Comparison of ENCODE assay signal across 8 mouse cellular contexts in the genomic region with DNA sequence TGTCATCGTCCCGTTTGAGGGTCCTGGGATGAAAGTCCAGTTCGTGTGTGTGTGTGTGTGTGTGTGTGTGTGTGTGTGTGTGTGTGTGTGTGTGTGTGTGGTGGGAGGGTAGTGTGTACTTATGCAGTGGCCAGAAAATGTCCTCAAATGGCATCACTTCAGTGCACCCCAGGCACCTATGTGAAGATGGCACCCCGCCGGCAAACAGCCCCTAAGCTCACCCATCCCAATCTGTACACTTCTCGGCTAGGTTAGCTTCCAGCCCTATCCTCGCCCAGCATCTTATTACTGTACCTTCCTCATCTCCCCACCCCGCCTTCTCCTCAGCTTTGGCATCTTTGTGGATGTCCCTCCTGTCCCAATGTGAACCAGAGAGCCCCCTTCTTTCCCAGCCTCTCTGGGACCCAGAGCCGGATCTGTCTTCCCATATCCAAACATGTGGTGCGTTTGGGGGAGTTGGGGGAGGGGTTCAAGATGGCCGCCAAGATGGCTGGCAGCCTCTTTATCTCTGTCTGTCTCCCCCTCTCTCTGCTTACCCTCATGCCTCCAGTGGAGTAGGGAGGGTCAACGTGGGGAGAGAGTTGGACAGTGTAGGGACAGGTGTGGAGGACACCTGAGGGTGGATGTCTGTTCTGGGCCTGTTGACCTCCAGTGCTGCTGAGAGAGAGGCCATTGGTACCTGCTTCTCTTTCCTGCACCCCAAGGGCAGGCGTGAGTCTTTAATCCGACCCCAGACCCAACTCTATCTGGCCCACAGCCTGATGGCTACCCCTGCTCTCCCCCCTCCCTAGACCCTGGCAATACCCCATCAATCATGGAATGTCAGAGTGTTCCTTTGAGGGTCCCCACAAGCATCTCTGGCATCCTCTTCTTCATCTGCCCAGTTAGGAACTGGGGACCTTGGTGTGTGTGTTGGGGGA. TPM values are rescaled to one million over a fixed set of nuclear protein-coding genes. Genes with fewer than 3 reads are reported as not detected.
A peak's percentile ranks its signal among the peaks of the same experiment; 100 is the strongest.
DNase-seq lines count a peak whose midpoint lies in the region; ATAC-seq and TF ChIP-seq lines count a peak whose summit lies in the region.

No protein-coding gene starts in this region.

- H3K27me3 ChIP-seq in heart, embryonic 16.5 days (ENCODE audit: control insufficient read depth, insufficient read depth, low read length): no peaks in the 10 kb centered on the region
- no peaks in the 10 kb centered on the region for H3K27me3 ChIP-seq in forebrain, embryonic 11.5 days (ENCODE audit: control insufficient read depth, insufficient read depth, low read length)
- H3K27me3 ChIP-seq in liver, embryonic 14.5 days (ENCODE audit: control insufficient read depth, insufficient read depth, low read length): peaks cover 31% of the 10 kb centered on the region

- WGBS in heart, embryonic 16.5 days: 16% methylated on average over 14 of the region's 14 CpGs
- WGBS in forebrain, embryonic 11.5 days: 10% methylated on average over 14 of the region's 14 CpGs
- WGBS in liver, embryonic 14.5 days (ENCODE audit: insufficient replicate concordance): 24% methylated on average over 14 of the region's 14 CpGs

- no peak for TF ChIP-seq CTCF in liver, embryonic 14.5 days (IDR thresholded peaks at IDR 0.05; ENCODE audit: low read depth)

- TF ChIP-seq EP300 in liver, embryonic 14.5 days (IDR thresholded peaks at IDR 0.05; ENCODE audit: low read depth): no peak

- H3K27ac ChIP-seq in heart, embryonic 16.5 days (ENCODE audit: low read length): no peak overlapping the region
- H3K27ac ChIP-seq in ES-E14 (ENCODE audit: insufficient read depth, low read depth, low read length, poor library complexity, severe bottlenecking): peak overlapping the region; percentile 29
- H3K27ac ChIP-seq in forebrain, embryonic 11.5 days (ENCODE audit: low read depth, low read length): no peak overlapping the region
- H3K27ac ChIP-seq in liver, embryonic 14.5 days: no peak overlapping the region

- DNase-seq in heart, adult 18-20 months: no peak
- DNase-seq in ES-E14 (ENCODE audit: low read depth, low spot score): no peak
- DNase-seq in forebrain, embryonic 11.5 days (ENCODE audit: low spot score): no peak
- DNase-seq in liver, embryonic 14.5 days (ENCODE audit: low read depth in 3 of 3, low spot score in 3 of 3): no peak
- DNase-seq in testis, postnatal 10 days (ENCODE audit: low spot score): peak; percentile 58
- DNase-seq in gastrocnemius, adult 18-20 months (ENCODE audit: low spot score): no peak

- peak overlapping the region; percentile 99 for H3K4me2 ChIP-seq in heart, embryonic 16.5 days (ENCODE audit: low read depth, low read length)
- H3K4me2 ChIP-seq in forebrain, embryonic 11.5 days (ENCODE audit: low read depth, low read length, severe bottlenecking): peak overlapping the region; percentile 89
- peak overlapping the region; percentile 77 for H3K4me2 ChIP-seq in liver, embryonic 14.5 days (ENCODE audit: low read depth)

- ATAC-seq in heart, embryonic 16.5 days (replicated peaks; ENCODE audit: extremely low read depth, insufficient read depth, low FRiP score): no peak
- no peak for ATAC-seq in forebrain, embryonic 11.5 days (replicated peaks; ENCODE audit: low FRiP score)
- ATAC-seq in liver, embryonic 14.5 days (ENCODE audit: insufficient read depth): no peak
- ATAC-seq in monocyte, adult 5-6 weeks (replicated peaks; ENCODE audit: insufficient number of reproducible peaks, low FRiP score, low TSS enrichment, poor library complexity, severe bottlenecking): no peak

- in situ Hi-C loops in ES-E14 (cut with MboI; ENCODE audit: low sequenced_read_pairs in 2 of 2, unreplicated experiment in 2 of 2): no loop called here

- no peaks in the 10 kb centered on the region for H3K36me3 ChIP-seq in heart, embryonic 16.5 days (ENCODE audit: control insufficient read depth, insufficient read depth)
- peaks cover 8% of the 10 kb centered on the region for H3K36me3 ChIP-seq in ES-E14 (ENCODE audit: control insufficient read depth, insufficient read depth, low read length, poor library complexity, severe bottlenecking)
- no peaks in the 10 kb centered on the region for H3K36me3 ChIP-seq in forebrain, embryonic 11.5 days (ENCODE audit: control insufficient read depth, insufficient read depth, low read length)
- H3K36me3 ChIP-seq in liver, embryonic 14.5 days (replicated peaks; ENCODE audit: control insufficient read depth, insufficient read depth, low read depth): no peaks in the 10 kb centered on the region

- no peaks in the 10 kb centered on the region for H3K9me3 ChIP-seq in heart, embryonic 16.5 days (replicated peaks; ENCODE audit: control insufficient read depth, low read length)
- no peaks in the 10 kb centered on the region for H3K9me3 ChIP-seq in ES-E14 (ENCODE audit: control insufficient read depth, insufficient read depth, low read depth, low read length)
- H3K9me3 ChIP-seq in forebrain, embryonic 11.5 days (ENCODE audit: control insufficient read depth, low read length): no peaks in the 10 kb centered on the region
- H3K9me3 ChIP-seq in liver, embryonic 14.5 days (ENCODE audit: control insufficient read depth, low read length): no peaks in the 10 kb centered on the region

- H3K4me3 ChIP-seq in heart, embryonic 16.5 days (ENCODE audit: low read length): peak overlapping the region; percentile 90
- peak overlapping the region; percentile 80 to 92 for H3K4me3 ChIP-seq in ES-E14 (ENCODE audit: insufficient read depth in 1 of 2, low read depth in 1 of 2, low read length in 2 of 2, poor library complexity in 1 of 2, severe bottlenecking in 1 of 2)
- H3K4me3 ChIP-seq in forebrain, embryonic 11.5 days (ENCODE audit: low read depth, low read length): peak overlapping the region; percentile 94
- H3K4me3 ChIP-seq in liver, embryonic 14.5 days (ENCODE audit: insufficient read depth in 1 of 2, low read depth in 2 of 2, low read length in 2 of 2): peak overlapping the region in 1 of 2 experiments; percentile 66; a peak in 2 of 4 replicates

- H3K9ac ChIP-seq in heart, embryonic 16.5 days (ENCODE audit: low read length): peak overlapping the region; percentile 90
- H3K9ac ChIP-seq in ES-E14 (ENCODE audit: insufficient read depth, low read depth, low read length, poor library complexity, severe bottlenecking): peak overlapping the region; percentile 81
- H3K9ac ChIP-seq in forebrain, embryonic 11.5 days (ENCODE audit: low read length): peak overlapping the region; percentile 93
- H3K9ac ChIP-seq in liver, embryonic 14.5 days (replicated peaks): no peak overlapping the region

- H3K4me1 ChIP-seq in heart, embryonic 16.5 days (ENCODE audit: control insufficient read depth, insufficient read depth, low read length): peaks cover 41% of the 10 kb centered on the region
- H3K4me1 ChIP-seq in ES-E14 (ENCODE audit: control insufficient read depth in 2 of 2, insufficient read depth in 2 of 2, low read length in 2 of 2, poor library complexity in 1 of 2): peaks cover 6 to 18% of the 10 kb centered on the region in 2 experiments; a peak in 3 of 4 replicates
- peaks cover 25% of the 10 kb centered on the region for H3K4me1 ChIP-seq in forebrain, embryonic 11.5 days (replicated peaks; ENCODE audit: control insufficient read depth, insufficient read depth, low read length)
- H3K4me1 ChIP-seq in liver, embryonic 14.5 days (replicated peaks; ENCODE audit: control insufficient read depth in 2 of 2, insufficient read depth in 2 of 2, low read length in 1 of 2): peaks cover 0 to 19% of the 10 kb centered on the region in 2 experiments; a peak in 2 of 4 replicates

TF ChIP-seq in ES-E14, 5 proteins besides CTCF, POLR2A, EP300 and RAD21:
- TF ChIP-seq CHD2 (IDR thresholded peaks at IDR 0.05; ENCODE audit: low read depth, low read length) (no peak), MAFK (IDR thresholded peaks at IDR 0.05; ENCODE audit: insufficient read depth, low read depth, low read length) (no peak), ZC3H11A (IDR thresholded peaks at IDR 0.05; ENCODE audit: borderline replicate concordance, low read depth, low read length) (no peak), ZNF384 (IDR thresholded peaks at IDR 0.05; ENCODE audit: low read depth, low read length) (no peak), HCFC1 (IDR thresholded peaks at IDR 0.05; ENCODE audit: borderline replicate concordance, insufficient read depth, low read length) (no peak)

RNA-seq across cellular contexts. Expression of a gene that starts 1.9 kb away (rescaled TPM):
- 8.3 and 8.7 TPM in 2 replicates for polyA plus RNA-seq in heart, embryonic 16.5 days (2015; fragmentation: Nextera tagmentation; extraction: Ambion mirVana)
- total RNA-seq in heart, adult 18-20 months (2021): 10 to 100 TPM in 1 of 2 experiments, 1 to 10 TPM in 1; 9.9 to 10.9 TPM
- total RNA-seq in ES-E14 (2012; rRNA removed): 119 and 213 TPM in 2 replicates
- polyA plus RNA-seq in forebrain, embryonic 11.5 days (2014; fragmentation: Nextera tagmentation; extraction: Ambion mirVana): 24.5 and 27.8 TPM in 2 replicates
- 4.5 and 6.1 TPM in 2 replicates for polyA plus RNA-seq in liver, embryonic 14.5 days (2012; rRNA removed)
- 1.2 and 1.7 TPM in 2 replicates for polyA plus RNA-seq in liver, embryonic 14.5 days (2014; fragmentation: Nextera tagmentation; extraction: Ambion mirVana)
- total RNA-seq in monocyte, adult 5-6 weeks (2017): 0.53 to 4.7 TPM (median 1.5 TPM) in 3 replicates
- total RNA-seq in gastrocnemius, adult 18-20 months (2021): 10 to 100 TPM; 14.1 to 17.2 TPM

RNA-seq across cellular contexts. Expression of a gene that starts 53.2 kb away (rescaled TPM):
- 1.0 and 1.2 TPM in 2 replicates for polyA plus RNA-seq in heart, embryonic 16.5 days (2015; fragmentation: Nextera tagmentation; extraction: Ambion mirVana)
- 1 to 10 TPM; 1.4 to 1.7 TPM for total RNA-seq in heart, adult 18-20 months (2021)
- total RNA-seq in ES-E14 (2012; rRNA removed): 1.8 and 3.1 TPM in 2 replicates
- polyA plus RNA-seq in forebrain, embryonic 11.5 days (2014; fragmentation: Nextera tagmentation; extraction: Ambion mirVana): 0.92 and 1.2 TPM in 2 replicates
- polyA plus RNA-seq in liver, embryonic 14.5 days (2012; rRNA removed): 0.30 and 0.31 TPM in 2 replicates
- polyA plus RNA-seq in liver, embryonic 14.5 days (2014; fragmentation: Nextera tagmentation; extraction: Ambion mirVana): 0.09 and 0.30 TPM in 2 replicates
- 0.10 to 0.58 TPM in 2 of 3 replicates, not detected in the other for total RNA-seq in monocyte, adult 5-6 weeks (2017)
- total RNA-seq in gastrocnemius, adult 18-20 months (2021): under 1 TPM; 0.57 to 0.75 TPM

RNA-seq across cellular contexts. Expression of a gene that starts 53.5 kb away (rescaled TPM):
- 65.2 and 69.1 TPM in 2 replicates for polyA plus RNA-seq in heart, embryonic 16.5 days (2015; fragmentation: Nextera tagmentation; extraction: Ambion mirVana)
- total RNA-seq in heart, adult 18-20 months (2021): 1 to 10 TPM; 1.3 to 2.0 TPM
- total RNA-seq in ES-E14 (2012; rRNA removed): 30.3 and 43.3 TPM in 2 replicates
- 92.7 and 94.0 TPM in 2 replicates for polyA plus RNA-seq in forebrain, embryonic 11.5 days (2014; fragmentation: Nextera tagmentation; extraction: Ambion mirVana)
- 92.7 and 98.5 TPM in 2 replicates for polyA plus RNA-seq in liver, embryonic 14.5 days (2012; rRNA removed)
- 130 and 138 TPM in 2 replicates for polyA plus RNA-seq in liver, embryonic 14.5 days (2014; fragmentation: Nextera tagmentation; extraction: Ambion mirVana)
- 3.5 to 4.9 TPM (median 3.6 TPM) in 3 replicates for total RNA-seq in monocyte, adult 5-6 weeks (2017)
- total RNA-seq in gastrocnemius, adult 18-20 months (2021): under 1 TPM; 0.24 to 0.32 TPM
